Mouse (Mus musculus): ENCODE results near the gene Lcn2. TPM values are rescaled to one million over a fixed set of nuclear protein-coding genes. Genes with fewer than 3 reads are reported as not detected.
A peak's percentile ranks its signal among the peaks of the same experiment; 100 is the strongest.

Lcn2 gene
- total and polyA plus RNA-seq, 2 experiments from 2014 or later, result 0.31 to 0.80 TPM

- Histone ChIP-seq H3K9me3 (ENCODE audit: low read length) (no peaks in the 10 kb centered on the region), H3K36me3 (ENCODE audit: insufficient read depth, low read length) (no peaks in the 10 kb centered on the region), H3K27ac (peak overlapping the region; percentile 86), H3K27me3 (ENCODE audit: insufficient read depth, low read length) (no peaks in the 10 kb centered on the region), H3K4me2 (ENCODE audit: low read depth, low read length) (peak overlapping the region; percentile 86), H3K4me1 (ENCODE audit: insufficient read depth, low read length) (peaks cover 33% of the 10 kb centered on the region), H3K4me3 (ENCODE audit: low read length) (peak overlapping the region; percentile 50), H3K9ac (replicated peaks; ENCODE audit: low read length) (peak overlapping the region; percentile 46)
- WGBS, result 34% methylated on average over 8 of the region's 8 CpGs
- ATAC-seq (peak; percentile 77), DNase-seq (ENCODE audit: low spot score) (peak; percentile 80)
- TF ChIP-seq CTCF (IDR thresholded peaks at IDR 0.05; ENCODE audit: low read depth), result no peak
These were observed 40.2 kb upstream of the Lcn2 start for GRCm38 (mm10) chr2:32428262-32428722.

GRCm38 (mm10) chr2:32427720-32428119 is 39.7 kb upstream of the Lcn2 start:
- Histone ChIP-seq H3K9me3 (ENCODE audit: low read length) (no peaks in the 10 kb centered on the region), H3K4me3 (ENCODE audit: low read length) (peak overlapping the region; percentile 50), H3K9ac (replicated peaks; ENCODE audit: low read length) (peak overlapping the region; percentile 7; the same call in 1 of the 2 replicates), H3K4me1 (ENCODE audit: insufficient read depth, low read length) (peaks cover 37% of the 10 kb centered on the region), H3K36me3 (ENCODE audit: insufficient read depth, low read length) (no peaks in the 10 kb centered on the region), H3K27me3 (ENCODE audit: insufficient read depth, low read length) (no peaks in the 10 kb centered on the region), H3K27ac (peak overlapping the region; percentile 86; the same call in 1 of the 2 replicates), H3K4me2 (ENCODE audit: low read depth, low read length) (peak overlapping the region; percentile 86)
- peak; percentile 13; the same call in 1 of the 2 replicates for TF ChIP-seq CTCF (IDR thresholded peaks at IDR 0.05; ENCODE audit: low read depth)
- DNase-seq (ENCODE audit: low spot score), result no peak
- WGBS, result 69% methylated on average over 5 of the region's 5 CpGs
- no peak for ATAC-seq

- H3K36me3 ChIP-seq (ENCODE audit: insufficient read depth, low read length), result peaks cover 4% of the 10 kb centered on the region; the same call in 1 of the 2 replicates
- no peak for TF ChIP-seq CTCF (IDR thresholded peaks at IDR 0.05; ENCODE audit: low read depth)
- ATAC-seq (no peak), DNase-seq (ENCODE audit: low spot score) (no peak)
- peaks cover 37% of the 10 kb centered on the region for H3K4me1 ChIP-seq (ENCODE audit: insufficient read depth, low read length)
- H3K4me2 ChIP-seq (ENCODE audit: low read depth, low read length), result no peak overlapping the region
- no peak overlapping the region for H3K9ac ChIP-seq (replicated peaks; ENCODE audit: low read length)
- no peaks in the 10 kb centered on the region for H3K27me3 ChIP-seq (ENCODE audit: insufficient read depth, low read length)
- H3K4me3 ChIP-seq (ENCODE audit: low read length), result no peak overlapping the region
- H3K27ac ChIP-seq, result no peak overlapping the region
- WGBS, result 94% methylated on average over 1 of the region's 1 CpGs
- H3K9me3 ChIP-seq (ENCODE audit: low read length), result no peaks in the 10 kb centered on the region
These were observed 38.1 kb upstream of the Lcn2 start for GRCm38 (mm10) chr2:32426141-32426540.

GRCm38 (mm10) chr2:32425568-32425967 is 37.5 kb upstream of the Lcn2 start:
- DNase-seq (ENCODE audit: low spot score) (no peak), ATAC-seq (no peak)
- no peak overlapping the region for H3K4me3 ChIP-seq (ENCODE audit: low read length)
- no peaks in the 10 kb centered on the region for H3K27me3 ChIP-seq (ENCODE audit: insufficient read depth, low read length)
- H3K36me3 ChIP-seq (ENCODE audit: insufficient read depth, low read length), result peaks cover 10% of the 10 kb centered on the region
- H3K4me2 ChIP-seq (ENCODE audit: low read depth, low read length), result no peak overlapping the region
- peaks cover 37% of the 10 kb centered on the region for H3K4me1 ChIP-seq (ENCODE audit: insufficient read depth, low read length)
- WGBS, result 63% methylated on average over 5 of the region's 5 CpGs
- no peak overlapping the region for H3K27ac ChIP-seq
- no peak overlapping the region for H3K9ac ChIP-seq (replicated peaks; ENCODE audit: low read length)
- no peak for TF ChIP-seq CTCF (IDR thresholded peaks at IDR 0.05; ENCODE audit: low read depth)
- H3K9me3 ChIP-seq (ENCODE audit: low read length), result no peaks in the 10 kb centered on the region

GRCm38 (mm10) chr2:32424796-32425195 is 36.7 kb upstream of the Lcn2 start:
- Histone ChIP-seq H3K4me2 (ENCODE audit: low read depth, low read length) (peak overlapping the region; percentile 58; the same call in 1 of the 2 replicates), H3K36me3 (ENCODE audit: insufficient read depth, low read length) (peaks cover 18% of the 10 kb centered on the region), H3K9ac (replicated peaks; ENCODE audit: low read length) (no peak overlapping the region), H3K4me3 (ENCODE audit: low read length) (no peak overlapping the region), H3K27me3 (ENCODE audit: insufficient read depth, low read length) (no peaks in the 10 kb centered on the region), H3K4me1 (ENCODE audit: insufficient read depth, low read length) (peaks cover 29% of the 10 kb centered on the region), H3K9me3 (ENCODE audit: low read length) (no peaks in the 10 kb centered on the region), H3K27ac (peak overlapping the region; percentile 70)
- no peak for DNase-seq (ENCODE audit: low spot score)
- no peak for ATAC-seq
- TF ChIP-seq CTCF (IDR thresholded peaks at IDR 0.05; ENCODE audit: low read depth), result no peak
- 47% methylated on average over 3 of the region's 3 CpGs for WGBS

GRCm38 (mm10) chr2:32423481-32424331 is 35.7 kb upstream of the Lcn2 start:
- DNase-seq (ENCODE audit: low spot score), result peak; percentile 88
- TF ChIP-seq CTCF (IDR thresholded peaks at IDR 0.05; ENCODE audit: low read depth), result peak; percentile 22
- Histone ChIP-seq H3K27ac (peak overlapping the region; percentile 70), H3K4me2 (ENCODE audit: low read depth, low read length) (peak overlapping the region; percentile 58), H3K9ac (replicated peaks; ENCODE audit: low read length) (peak overlapping the region; percentile 45), H3K4me1 (ENCODE audit: insufficient read depth, low read length) (peaks cover 18% of the 10 kb centered on the region; the same call in 1 of the 2 replicates), H3K4me3 (ENCODE audit: low read length) (peak overlapping the region; percentile 33), H3K27me3 (ENCODE audit: insufficient read depth, low read length) (no peaks in the 10 kb centered on the region), H3K36me3 (ENCODE audit: insufficient read depth, low read length) (peaks cover 27% of the 10 kb centered on the region), H3K9me3 (ENCODE audit: low read length) (no peaks in the 10 kb centered on the region)
- peak; percentile 85 for ATAC-seq
- WGBS, result under 1% methylated on average over 14 of the region's 14 CpGs

All from hindbrain, postnatal 0 days (tissue).